Mouse (Mus musculus) liver, embryonic 14.5 days (tissue): Measurements from ENCODE around the gene Myrip. TPM values are rescaled to one million over a fixed set of nuclear protein-coding genes. Genes with fewer than 3 reads are reported as not detected.

Source experiments
- ATAC-seq: fragments of 200-750 bp; cut with Nextera tagmentation; 2 replicates; pipeline ENCODE4 v1.8.0; 2017; ENCODE audit warnings: moderate number of reproducible peaks, mild to moderate bottlenecking, moderate library complexity; ENCODE audit not compliant: insufficient read depth
- DNase-seq, 3 experiments: peaks; one replicate each; pipeline ENCODE4 v3.0.0-alpha.2; 2012 to 2013; ENCODE audit warnings: low read depth in 3 of 3, low spot score in 3 of 3
- H3K27ac ChIP-seq: fragments of 300-500 bp; sonication (generic); 2 replicates; pipeline ENCODE4 v1.5.1; 2014; ENCODE audit warnings: moderate library complexity, mild to moderate bottlenecking, control low read depth, inconsistent platforms
- H3K27me3 ChIP-seq: fragments of 300-500 bp; sonication (generic); 2 replicates; pipeline ENCODE4 v1.6.1; 2014; ENCODE audit warnings: mild to moderate bottlenecking, low read length, moderate library complexity; ENCODE audit not compliant: control insufficient read depth, insufficient read depth
- H3K36me3 ChIP-seq: fragments of 300-500 bp; sonication (generic); replicated peaks from 2 replicates; pipeline ENCODE4 v1.6.1; 2014; ENCODE audit warnings: low read depth; ENCODE audit not compliant: control insufficient read depth, insufficient read depth
- H3K4me1 ChIP-seq, 2 experiments: fragments of 200-500 bp in 1 of 2; fragments of 300-500 bp in 1 of 2; sonication (generic) in 1 of 2; replicated peaks; 2 replicates each; pipeline ENCODE4 v1.6.1; 2012 to 2014; ENCODE audit warnings: antibody characterized with exemption in 1 of 2, inconsistent platforms in 1 of 2, low read length in 1 of 2; ENCODE audit not compliant: control insufficient read depth in 2 of 2, insufficient read depth in 2 of 2
- H3K4me2 ChIP-seq: fragments of 300-500 bp; sonication (generic); 2 replicates; pipeline ENCODE4 v1.6.1; 2014; ENCODE audit warnings: low read depth, mild to moderate bottlenecking, control low read depth, moderate library complexity
- H3K4me3 ChIP-seq, 2 experiments: fragments of 200-500 bp in 1 of 2; fragments of 300-500 bp in 1 of 2; sonication (generic) in 1 of 2; 2 replicates each; pipeline ENCODE4 v1.5.1; 2012 to 2014; ENCODE audit warnings: low read depth in 2 of 2, low read length in 2 of 2, mild to moderate bottlenecking in 2 of 2, control low read depth in 1 of 2, inconsistent platforms in 1 of 2, moderate library complexity in 1 of 2; ENCODE audit not compliant: insufficient read depth in 1 of 2
- H3K9ac ChIP-seq: fragments of 300-500 bp; sonication (generic); replicated peaks from 2 replicates; pipeline ENCODE4 v1.6.1; 2014; ENCODE audit warnings: mild to moderate bottlenecking, control low read depth, moderate library complexity
- H3K9me3 ChIP-seq: fragments of 300-500 bp; sonication (generic); 2 replicates; pipeline ENCODE4 v1.6.1; 2016; ENCODE audit warnings: low read length, mixed read lengths; ENCODE audit not compliant: control insufficient read depth
- CTCF ChIP-seq: IDR thresholded peaks from 2 replicates; pipeline ENCODE4 v1.5.1; 2016; ENCODE audit warnings: antibody characterized with exemption, low read depth, control low read depth
- EP300 ChIP-seq: IDR thresholded peaks from 2 replicates; pipeline ENCODE4 v1.6.1; 2016; ENCODE audit warnings: antibody characterized with exemption, low read depth
- WGBS: fragments of 180-500 bp; shearing (Covaris S2); extraction: QIAGEN DNeasy Blood & Tissue Kit; methylation state at CpG from one replicate; pipeline ENCODE4 v1.1.7; 2014; ENCODE audit not compliant: insufficient replicate concordance; 5-methylcytosine and 5-hydroxymethylcytosine counted together
- polyA plus RNA-seq, 2 experiments: library from polyadenylated mRNA; depleted of rRNA in 1 of 2; stranded (reverse) in 1 of 2; unstranded in 1 of 2; fragments of >200 nt; fragmentation: Nextera tagmentation in 1 of 2; extraction: Ambion mirVana in 1 of 2; gene quantifications; 2 replicates each; pipeline versions ENCODE4 v1.2.1 to v1.2.3; 2012 to 2014

Gene Myrip
- polyA plus RNA-seq, 2 experiments: 0.02 to 0.18 TPM

DNA sequence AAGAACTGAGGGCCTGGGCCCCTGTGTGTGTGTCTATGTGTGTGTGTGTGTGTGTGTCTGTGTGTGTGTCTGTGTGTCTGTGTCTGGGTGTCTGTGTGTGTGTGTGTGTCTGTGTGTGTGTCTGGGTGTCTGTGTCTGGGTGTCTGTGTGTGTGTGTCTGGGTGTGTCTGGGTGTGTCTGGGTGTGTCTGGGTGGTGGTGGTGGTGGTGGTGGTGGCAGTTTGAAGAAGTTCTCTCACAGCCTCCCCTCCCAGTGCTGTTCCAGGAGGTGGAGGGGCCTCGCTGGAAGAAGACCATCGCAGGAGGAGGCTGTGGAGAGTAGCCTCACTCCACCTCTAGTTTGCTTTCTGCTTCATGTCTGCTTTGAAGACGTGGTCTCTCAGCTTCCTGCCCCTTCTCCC lies 180.3 kb downstream of the Myrip start:
- WGBS: 18% methylated on average over 3 of the region's 3 CpGs
- peak; percentile 86 for ATAC-seq
- TF ChIP-seq CTCF (no peak), EP300 (no peak)
- Histone ChIP-seq H3K9ac (peak overlapping the region; percentile 2; the same call in 1 of the 2 replicates), H3K4me3 (peak overlapping the region in 1 of 2 experiments; percentile 31; a peak in 2 of 4 replicates), H3K27me3 (no peaks in the 10 kb centered on the region), H3K4me2 (peak overlapping the region; percentile 62), H3K9me3 (no peaks in the 10 kb centered on the region), H3K4me1 (peaks cover 14 to 19% of the 10 kb centered on the region in 2 experiments), H3K36me3 (no peaks in the 10 kb centered on the region), H3K27ac (no peak overlapping the region)
- no peak for DNase-seq

GRCm38 (mm10) chr9:120482382-120482781 lies 181.1 kb downstream of the Myrip start:
- WGBS: 52% methylated on average over 4 of the region's 4 CpGs

DNA sequence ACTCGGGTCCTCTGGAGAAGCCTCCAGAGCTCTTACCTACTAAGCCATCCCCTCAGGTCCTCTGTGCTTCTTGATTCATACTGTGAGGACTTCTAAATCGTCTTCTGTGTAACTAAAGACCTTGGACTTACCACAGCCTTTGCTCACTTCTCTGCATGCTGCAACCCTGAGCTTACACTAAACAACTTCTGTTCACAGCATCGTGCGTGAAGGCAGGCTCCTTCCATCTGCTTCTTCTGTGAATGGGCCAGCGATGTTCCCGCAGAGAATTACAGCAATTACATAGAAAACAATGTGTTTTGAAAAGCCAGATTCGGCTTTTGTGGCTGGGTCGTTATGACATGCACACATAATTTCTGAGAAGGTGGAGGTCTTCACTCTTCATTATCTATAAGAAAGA lies 181.8 kb downstream of the Myrip start:
- 76% methylated on average over 8 of the region's 8 CpGs for WGBS
- DNase-seq (no peak), ATAC-seq (no peak)
- Histone ChIP-seq H3K4me3 (no peak overlapping the region), H3K9ac (no peak overlapping the region), H3K27me3 (no peaks in the 10 kb centered on the region), H3K4me2 (no peak overlapping the region), H3K27ac (no peak overlapping the region), H3K9me3 (no peaks in the 10 kb centered on the region), H3K4me1 (peaks cover 14 to 19% of the 10 kb centered on the region in 2 experiments), H3K36me3 (no peaks in the 10 kb centered on the region)
- TF ChIP-seq CTCF (no peak), EP300 (no peak)

More at GRCm38 (mm10) chr9:120482382-120482781, 181.1 kb downstream of the Myrip start:
- Histone ChIP-seq H3K4me2 (peak overlapping the region; percentile 62), H3K4me1 (peaks cover 14 to 19% of the 10 kb centered on the region in 2 experiments), H3K9ac (no peak overlapping the region; the same call in 1 of the 2 replicates), H3K36me3 (no peaks in the 10 kb centered on the region), H3K27me3 (no peaks in the 10 kb centered on the region), H3K9me3 (no peaks in the 10 kb centered on the region), H3K27ac (no peak overlapping the region), H3K4me3 (no peak overlapping the region; a peak in 1 of 4 replicates)
- no peak for DNase-seq
- ATAC-seq: 0 out of 2 replicates have a peak, but pooled peaks have one; percentile 30
- TF ChIP-seq CTCF: no peak
- no peak for TF ChIP-seq EP300

GRCm38 (mm10) chr9:120487076-120487475 lies 185.8 kb downstream of the Myrip start:
- Histone ChIP-seq H3K36me3 (no peaks in the 10 kb centered on the region), H3K4me1 (peaks cover 5 to 9% of the 10 kb centered on the region in 2 experiments), H3K27me3 (no peaks in the 10 kb centered on the region), H3K4me2 (no peak overlapping the region), H3K9me3 (no peaks in the 10 kb centered on the region), H3K9ac (no peak overlapping the region), H3K27ac (no peak overlapping the region), H3K4me3 (no peak overlapping the region)
- 66% methylated on average over 8 of the region's 8 CpGs for WGBS
- DNase-seq: no peak
- TF ChIP-seq EP300: no peak
- no peak for TF ChIP-seq CTCF
- ATAC-seq: no peak

DNA sequence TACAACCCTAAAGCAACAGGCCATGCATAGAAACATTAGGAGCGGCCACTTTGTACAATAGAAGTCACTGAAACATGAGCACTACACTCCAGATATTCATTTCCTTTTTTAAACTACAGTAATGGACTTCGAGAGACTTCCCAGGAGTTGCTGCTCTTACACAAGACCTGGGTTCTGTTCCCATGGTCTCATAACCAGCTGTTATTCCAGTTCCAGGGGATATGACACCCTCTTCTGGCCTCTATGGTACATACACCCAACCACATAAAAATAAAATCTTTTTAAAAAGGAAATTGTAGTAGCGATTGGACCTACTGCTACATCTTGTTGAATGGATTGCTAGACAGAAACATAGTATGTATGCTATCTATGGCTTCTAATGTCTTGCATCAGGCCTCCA lies 190.2 kb downstream of the Myrip start:
- H3K4me3 ChIP-seq: peak overlapping the region in 1 of 2 experiments; percentile 77; a peak in 1 of 4 replicates

More for the DNA sequence above, 190.2 kb downstream of the Myrip start:
- WGBS: 75% methylated on average over 3 of the region's 3 CpGs
- Histone ChIP-seq H3K27me3 (no peaks in the 10 kb centered on the region), H3K27ac (no peak overlapping the region), H3K4me1 (peaks cover 6 to 10% of the 10 kb centered on the region in 2 experiments), H3K9ac (no peak overlapping the region), H3K9me3 (no peaks in the 10 kb centered on the region), H3K4me2 (peak overlapping the region; percentile 94), H3K36me3 (peaks cover 23% of the 10 kb centered on the region)
- ATAC-seq: no peak
- no peak for TF ChIP-seq EP300
- TF ChIP-seq CTCF: peak; percentile 10; the same call in 1 of the 2 replicates
- DNase-seq: no peak
